Mouse (Mus musculus) intestine, embryonic 16.5 days (tissue): ENCODE results near the gene Igfbp4. TPM values are rescaled to one million over a fixed set of nuclear protein-coding genes. Genes with fewer than 3 reads are reported as not detected.

Source experiments
- ATAC-seq: fragments of 200-750 bp; cut with Nextera tagmentation; 2 replicates; pipeline ENCODE4 v1.8.0; 2017; ENCODE audit warnings: moderate TSS enrichment, moderate library complexity
- H3K27ac ChIP-seq: fragments of 300-500 bp; sonication (generic); 2 replicates; pipeline ENCODE4 v1.5.1; 2014; ENCODE audit warnings: mild to moderate bottlenecking, low read length
- H3K27me3 ChIP-seq: fragments of 300-500 bp; sonication (generic); replicated peaks from 2 replicates; pipeline ENCODE4 v1.6.1; 2014; ENCODE audit warnings: low read length, control low read depth, mixed read lengths; ENCODE audit not compliant: control insufficient read depth, insufficient read depth
- H3K36me3 ChIP-seq: fragments of 300-500 bp; sonication (generic); 2 replicates; pipeline ENCODE4 v1.6.1; 2014; ENCODE audit warnings: low read length, control low read depth; ENCODE audit not compliant: control insufficient read depth, insufficient read depth
- H3K4me1 ChIP-seq: fragments of 300-500 bp; sonication (generic); 2 replicates; pipeline ENCODE4 v1.6.1; 2014; ENCODE audit warnings: low read length, control low read depth, mixed read lengths; ENCODE audit not compliant: control insufficient read depth, insufficient read depth
- H3K4me2 ChIP-seq: fragments of 300-500 bp; sonication (generic); 2 replicates; pipeline ENCODE4 v1.6.1; 2014; ENCODE audit warnings: low read depth, low read length, control low read depth
- H3K4me3 ChIP-seq: fragments of 300-500 bp; sonication (generic); 2 replicates; pipeline ENCODE4 v1.5.1; 2014; ENCODE audit warnings: mild to moderate bottlenecking, low read length
- H3K9ac ChIP-seq: fragments of 300-500 bp; sonication (generic); 2 replicates; pipeline ENCODE4 v1.6.1; 2014; ENCODE audit warnings: low read depth, low read length
- H3K9me3 ChIP-seq: fragments of 300-500 bp; sonication (generic); 2 replicates; pipeline ENCODE4 v1.6.1; 2016; ENCODE audit warnings: low read length, control low read depth; ENCODE audit not compliant: control insufficient read depth
- WGBS: fragments of 180-500 bp; shearing (Covaris S2); extraction: QIAGEN DNeasy Blood & Tissue Kit; methylation state at CpG from one replicate; pipeline ENCODE4 v1.1.7; 2014; 5-methylcytosine and 5-hydroxymethylcytosine counted together
- polyA plus RNA-seq: library from polyadenylated mRNA; unstranded; fragments of >200 nt; fragmentation: Nextera tagmentation; extraction: Ambion mirVana; gene quantifications from 2 replicates; pipeline ENCODE4 v1.2.1, GENCODE M21; 2015

The Igfbp4 gene
- polyA plus RNA-seq, 1 experiment from 2014 or later = 352 TPM

DNA sequence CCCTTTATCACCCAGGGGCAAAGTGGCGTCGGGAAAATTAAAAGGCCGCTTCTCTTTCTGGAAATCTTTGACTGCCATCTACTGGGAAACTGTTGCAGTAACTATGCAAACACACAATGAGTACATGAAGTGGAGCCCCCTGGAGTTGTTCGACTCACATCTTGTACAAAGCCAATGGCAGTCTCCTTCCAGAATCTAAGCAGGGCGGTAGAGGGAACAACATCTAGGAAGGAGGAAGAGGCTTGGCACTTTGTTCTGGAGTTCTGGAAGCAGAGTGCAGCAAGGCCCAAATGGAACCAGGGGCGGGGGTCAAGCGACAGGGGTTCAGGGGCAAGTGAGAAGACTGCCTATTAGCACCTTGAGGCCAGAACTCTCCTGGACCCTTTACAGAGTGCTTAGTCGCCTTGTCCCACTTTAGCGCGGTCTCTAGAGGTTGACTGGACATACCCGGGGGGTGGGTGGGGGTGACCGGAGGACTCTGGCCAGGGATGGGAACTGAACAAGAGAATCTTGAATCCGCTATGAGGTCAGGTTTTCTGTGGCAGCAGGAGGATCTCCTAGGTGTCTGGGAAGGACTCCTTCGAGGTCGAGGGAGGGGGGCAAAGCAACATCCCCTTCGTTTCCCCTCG, 584 bp upstream of the Igfbp4 start:
- Histone ChIP-seq H3K4me1 (peaks cover 29% of the 10 kb centered on the region), H3K27ac (peak overlapping the region; percentile 92), H3K4me3 (peak overlapping the region; percentile 64), H3K36me3 (no peaks in the 10 kb centered on the region), H3K9me3 (no peaks in the 10 kb centered on the region), H3K4me2 (peak overlapping the region; percentile 81), H3K9ac (peak overlapping the region; percentile 85), H3K27me3 (no peaks in the 10 kb centered on the region)
- 1% methylated on average over 17 of the region's 17 CpGs for WGBS
- ATAC-seq = peak; percentile 16

DNA sequence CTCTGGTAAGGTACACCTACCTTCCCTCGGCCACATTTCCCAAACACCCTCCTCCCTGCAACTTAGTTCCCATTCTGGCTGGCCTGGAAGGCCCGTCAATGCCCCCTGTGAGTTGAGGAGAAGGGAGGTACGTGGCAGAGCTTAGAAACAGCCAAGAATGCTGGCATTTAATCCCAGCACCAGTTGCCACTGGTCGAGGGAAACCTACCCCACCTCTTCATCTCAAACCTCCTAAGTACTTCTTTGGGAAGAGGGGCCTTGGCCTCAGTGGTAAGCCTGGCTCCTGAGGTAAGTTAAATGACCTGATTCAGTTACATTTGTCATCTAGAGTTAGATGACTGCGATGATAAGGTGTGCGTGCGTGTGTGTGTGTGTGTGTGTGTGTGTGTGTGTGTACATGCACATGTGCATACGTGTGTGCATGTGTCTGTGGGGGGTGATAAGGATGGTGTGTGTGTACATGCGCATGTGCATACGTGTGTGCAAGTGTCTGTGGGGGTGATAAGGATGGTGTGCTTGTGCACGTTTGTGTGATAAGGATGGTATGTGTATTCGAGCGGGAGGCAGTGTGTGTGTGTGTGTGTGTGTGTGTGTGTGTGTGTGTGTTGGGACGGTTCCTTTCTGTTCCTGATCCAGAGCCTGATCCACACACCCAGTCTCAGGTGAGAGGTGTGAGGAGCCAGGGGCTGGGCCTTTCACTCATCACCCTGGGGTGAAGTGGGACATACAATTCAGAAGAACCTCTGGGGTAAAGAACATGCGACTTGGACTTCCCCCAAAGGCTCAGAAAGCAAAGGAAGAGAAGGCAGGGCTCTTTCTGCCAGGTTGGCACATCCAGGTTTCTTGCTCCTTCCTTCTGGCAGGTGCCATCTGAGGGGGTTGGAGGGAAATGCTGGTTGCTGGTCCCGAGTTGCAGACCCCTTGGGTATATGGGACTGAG, 1.1 kb downstream of the Igfbp4 start:
- H3K4me2 ChIP-seq = peak overlapping the region; percentile 81
- 28% methylated on average over 16 of the region's 16 CpGs for WGBS
- no peaks in the 10 kb centered on the region for H3K9me3 ChIP-seq
- no peaks in the 10 kb centered on the region for H3K27me3 ChIP-seq
- peaks cover 42% of the 10 kb centered on the region for H3K4me1 ChIP-seq
- no peak for ATAC-seq
- H3K36me3 ChIP-seq = no peaks in the 10 kb centered on the region
- H3K27ac ChIP-seq = peak overlapping the region; percentile 92
- peak overlapping the region; percentile 64 for H3K4me3 ChIP-seq
- peak overlapping the region; percentile 85 for H3K9ac ChIP-seq

DNA sequence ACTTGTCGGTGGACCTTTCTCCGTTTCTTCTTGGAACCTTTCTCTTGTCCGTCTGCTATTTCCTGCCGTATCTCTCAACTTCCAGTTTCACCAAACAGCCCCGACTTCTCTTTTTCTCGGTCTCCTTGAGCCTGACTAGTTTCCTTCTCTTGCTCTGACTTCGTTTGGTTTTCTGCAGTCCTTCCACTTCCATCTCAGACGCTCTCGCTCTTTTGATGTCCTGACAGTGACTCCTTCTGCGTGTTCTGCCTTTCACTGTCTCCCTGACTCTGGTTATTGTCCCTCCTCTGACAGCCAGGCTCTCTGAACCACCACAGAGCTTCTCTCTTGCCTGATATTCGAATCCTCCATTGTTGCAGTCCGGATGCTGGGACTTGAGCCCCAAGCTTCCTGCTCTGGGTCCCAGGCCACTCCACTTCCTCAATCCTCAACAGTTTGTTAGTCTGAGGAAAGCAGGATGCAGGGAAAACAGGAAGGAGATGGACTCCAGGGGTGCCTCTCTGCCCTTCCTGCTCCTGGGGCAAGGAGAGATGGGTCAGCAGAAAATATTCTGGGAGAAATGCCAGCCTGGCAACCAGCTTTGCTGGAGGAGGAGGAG, 1.9 kb downstream of the Igfbp4 start:
- peak overlapping the region; percentile 64 for H3K4me3 ChIP-seq
- H3K4me1 ChIP-seq = peaks cover 48% of the 10 kb centered on the region
- WGBS = 27% methylated on average over 12 of the region's 12 CpGs
- H3K27me3 ChIP-seq = no peaks in the 10 kb centered on the region
- H3K9me3 ChIP-seq = no peaks in the 10 kb centered on the region
- peak overlapping the region; percentile 92 for H3K27ac ChIP-seq
- peak overlapping the region; percentile 81 for H3K4me2 ChIP-seq
- no peak for ATAC-seq
- H3K9ac ChIP-seq = peak overlapping the region; percentile 85
- no peaks in the 10 kb centered on the region; the same call in 1 of the 2 replicates for H3K36me3 ChIP-seq

GRCm38 (mm10) chr11:99043632-99044031, 2.6 kb downstream of the Igfbp4 start:
- Histone ChIP-seq H3K27me3 (no peaks in the 10 kb centered on the region), H3K4me2 (peak overlapping the region; percentile 34), H3K4me1 (peaks cover 50% of the 10 kb centered on the region), H3K4me3 (peak overlapping the region; percentile 19; the same call in 1 of the 2 replicates), H3K9ac (no peak overlapping the region), H3K36me3 (peaks cover under 1% of the 10 kb centered on the region), H3K9me3 (no peaks in the 10 kb centered on the region), H3K27ac (no peak overlapping the region)
- 54% methylated on average over 6 of the region's 6 CpGs for WGBS
- no peak for ATAC-seq

- 53% methylated on average over 5 of the region's 5 CpGs for WGBS
- Histone ChIP-seq H3K27ac (0 out of 2 replicates have a peak overlapping the region, but pooled peaks have one; percentile 12), H3K27me3 (no peaks in the 10 kb centered on the region), H3K36me3 (peaks cover 7% of the 10 kb centered on the region), H3K4me3 (no peak overlapping the region), H3K4me2 (peak overlapping the region; percentile 34; the same call in 1 of the 2 replicates), H3K4me1 (peaks cover 50% of the 10 kb centered on the region), H3K9me3 (no peaks in the 10 kb centered on the region), H3K9ac (no peak overlapping the region)
- ATAC-seq = no peak
These were observed 3.3 kb downstream of the Igfbp4 start for GRCm38 (mm10) chr11:99044306-99044705.

DNA sequence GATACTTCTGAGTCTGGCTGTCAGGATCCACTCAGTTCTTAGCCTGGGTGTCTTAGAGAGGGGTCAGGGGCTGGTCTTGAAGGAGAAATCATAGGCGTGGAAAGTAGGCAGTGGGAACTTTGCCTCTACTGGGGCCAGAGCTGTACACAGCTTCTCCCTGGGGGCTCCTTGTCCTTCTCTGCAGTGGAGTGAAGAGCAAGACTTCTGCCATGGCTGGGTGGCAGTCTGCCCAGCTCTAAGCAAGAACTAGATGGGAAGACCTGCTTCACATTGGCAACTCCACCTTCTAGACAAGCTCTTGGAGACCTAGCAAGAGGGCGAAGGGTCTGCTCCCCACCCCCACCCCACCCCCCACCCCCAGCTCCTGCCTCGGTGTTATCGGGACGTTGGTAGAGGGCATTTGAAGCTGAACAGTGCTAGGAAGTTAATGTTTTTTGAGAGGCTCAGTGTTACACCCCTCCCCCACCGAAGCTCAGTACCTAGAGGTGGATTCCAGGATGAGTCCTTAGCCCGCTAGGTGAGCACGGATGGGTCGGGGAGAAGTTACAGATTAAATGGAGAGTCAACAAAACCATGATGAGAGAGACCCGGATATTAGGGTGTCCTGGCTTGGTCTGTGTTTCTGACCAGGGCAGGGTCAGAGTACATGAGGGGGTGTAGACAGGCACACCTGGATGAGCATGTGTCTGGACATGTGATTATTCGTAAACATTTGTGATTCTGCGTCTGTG, 4.3 kb downstream of the Igfbp4 start:
- Histone ChIP-seq H3K9me3 (no peaks in the 10 kb centered on the region), H3K4me1 (peaks cover 49% of the 10 kb centered on the region), H3K36me3 (peaks cover 11% of the 10 kb centered on the region), H3K27ac (peak overlapping the region; percentile 31), H3K9ac (0 out of 2 replicates have a peak overlapping the region, but pooled peaks have one; percentile 18), H3K4me3 (no peak overlapping the region), H3K4me2 (peak overlapping the region; percentile 21; the same call in 1 of the 2 replicates), H3K27me3 (no peaks in the 10 kb centered on the region)
- 47% methylated on average over 12 of the region's 12 CpGs for WGBS
- peak; percentile 16 for ATAC-seq

GRCm38 (mm10) chr11:99047120-99047519, 6.1 kb downstream of the Igfbp4 start:
- Histone ChIP-seq H3K4me1 (peaks cover 45% of the 10 kb centered on the region), H3K4me3 (no peak overlapping the region), H3K27me3 (no peaks in the 10 kb centered on the region), H3K9ac (no peak overlapping the region), H3K4me2 (no peak overlapping the region), H3K27ac (peak overlapping the region; percentile 73), H3K36me3 (peaks cover 21% of the 10 kb centered on the region), H3K9me3 (no peaks in the 10 kb centered on the region)
- ATAC-seq = peak; percentile 36
- WGBS = 39% methylated on average over 5 of the region's 5 CpGs

DNA sequence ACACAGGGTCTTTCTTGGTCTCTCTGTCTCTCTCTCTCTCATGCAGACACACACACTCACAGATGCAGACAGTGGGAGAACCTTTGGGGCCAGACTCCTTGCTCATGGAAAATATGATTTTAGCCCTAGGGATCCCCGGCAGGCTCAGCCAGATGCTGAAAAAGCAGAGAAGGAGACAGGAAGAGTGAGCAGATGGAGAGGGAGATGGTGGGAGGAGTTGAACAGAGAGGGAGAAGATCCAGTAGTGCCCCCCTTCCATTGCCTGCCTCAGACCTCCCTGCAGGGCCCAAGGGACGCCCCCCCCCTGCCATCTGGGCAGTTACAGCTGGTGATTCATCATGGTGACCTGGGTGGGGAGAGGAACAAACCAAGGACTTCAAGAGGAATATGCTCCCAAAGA, 6.6 kb downstream of the Igfbp4 start:
- Histone ChIP-seq H3K27ac (peak overlapping the region; percentile 73), H3K27me3 (no peaks in the 10 kb centered on the region), H3K36me3 (peaks cover 21% of the 10 kb centered on the region), H3K4me3 (no peak overlapping the region), H3K9me3 (no peaks in the 10 kb centered on the region), H3K4me1 (peaks cover 41% of the 10 kb centered on the region), H3K4me2 (no peak overlapping the region), H3K9ac (no peak overlapping the region)
- ATAC-seq = 0 out of 2 replicates have a peak, but pooled peaks have one; percentile 29
- 69% methylated on average over 2 of the region's 2 CpGs for WGBS
